21 mouse cellular contexts compared by ENCODE assay signal in the genomic region with DNA sequence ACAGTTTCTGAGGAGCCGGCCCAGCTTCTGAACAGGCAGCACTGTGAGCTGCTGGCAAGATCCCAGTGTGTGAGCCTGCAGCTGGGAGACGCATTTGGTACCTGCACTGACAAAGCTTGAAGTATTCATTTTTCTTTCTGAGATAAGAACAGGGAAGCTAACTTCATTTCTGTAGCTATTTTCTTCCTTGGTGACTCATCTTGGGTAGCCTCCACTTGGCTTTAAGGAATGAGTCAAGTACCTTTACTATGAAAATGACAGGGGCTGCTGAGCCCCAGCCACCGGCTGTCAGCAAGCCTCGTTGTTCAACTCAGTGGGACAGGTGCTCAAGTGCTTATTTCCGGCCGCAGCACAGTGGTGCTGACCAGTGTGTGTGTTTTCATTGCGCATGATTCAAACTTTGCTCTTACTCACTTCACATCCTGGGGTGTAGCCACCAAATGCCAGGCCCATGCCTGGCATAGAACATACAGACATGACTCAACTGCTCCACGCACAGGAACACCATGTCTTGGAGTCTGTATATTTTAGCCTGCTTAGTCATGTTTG. TPM values are rescaled to one million over a fixed set of nuclear protein-coding genes. Genes with fewer than 3 reads are reported as not detected.
A peak's percentile ranks its signal among the peaks of the same experiment; 100 is the strongest.
DNase-seq lines count a peak whose midpoint lies in the region; ATAC-seq and TF ChIP-seq lines count a peak whose summit lies in the region.
"Had no signal": no experiment of that assay in that cellular context is flagged by ENCODE, and none has a peak within 500 bp of the region (broad histone marks: within the 10 kb centered on the region; RNA-seq: fewer than 3 reads in every experiment).

No protein-coding gene starts in this region.

- ATAC-seq in lung, postnatal 0 days, result peak; percentile 92
- no peak for ATAC-seq in stomach, embryonic 15.5 days (ENCODE audit: insufficient read depth, low FRiP score, low read depth)
- no peak for ATAC-seq in liver, postnatal 0 days
- ATAC-seq in CD4-positive, CD25-positive, alpha-beta regulatory T cell, adult 4 months, result no peak
- ATAC-seq: forebrain, embryonic 15.5 days had no signal

- H3K27ac ChIP-seq in lung, postnatal 0 days (ENCODE audit: low read length), result peak overlapping the region; percentile 26; the same call in 1 of the 2 replicates
- peak overlapping the region; percentile 14; the same call in 1 of the 2 replicates for H3K27ac ChIP-seq in stomach, embryonic 15.5 days
- H3K27ac ChIP-seq in liver, postnatal 0 days (ENCODE audit: low read depth), result no peak overlapping the region
- H3K27ac ChIP-seq: forebrain, embryonic 15.5 days; hindbrain, embryonic 15.5 days; limb, embryonic 15.5 days; lung, embryonic 15.5 days; midbrain, embryonic 10.5 days had no signal

- no peaks in the 10 kb centered on the region for H3K27me3 ChIP-seq in lung, postnatal 0 days (replicated peaks; ENCODE audit: insufficient read depth, low read length)
- no peaks in the 10 kb centered on the region for H3K27me3 ChIP-seq in stomach, embryonic 15.5 days (replicated peaks)
- H3K27me3 ChIP-seq in liver, postnatal 0 days (ENCODE audit: insufficient read depth, low read length), result no peaks in the 10 kb centered on the region
- H3K27me3 ChIP-seq: forebrain, embryonic 15.5 days; heart, embryonic 12.5 days; hindbrain, embryonic 15.5 days; limb, embryonic 15.5 days; lung, embryonic 15.5 days had no signal

- no peaks in the 10 kb centered on the region for H3K9me3 ChIP-seq in lung, postnatal 0 days (ENCODE audit: low read length)
- H3K9me3 ChIP-seq in stomach, embryonic 15.5 days, result no peaks in the 10 kb centered on the region
- H3K9me3 ChIP-seq in liver, postnatal 0 days (ENCODE audit: low read length), result no peaks in the 10 kb centered on the region
- H3K9me3 ChIP-seq: forebrain, embryonic 15.5 days; G1E; heart, embryonic 12.5 days; hindbrain, embryonic 15.5 days; limb, embryonic 15.5 days; lung, embryonic 15.5 days; midbrain, embryonic 10.5 days had no signal

- no peak for TF ChIP-seq CTCF in lung, postnatal 0 days (IDR thresholded peaks at IDR 0.05)
- TF ChIP-seq CTCF in liver, postnatal 0 days (IDR thresholded peaks at IDR 0.05; ENCODE audit: low read depth), result no peak

- H3K4me1 ChIP-seq in lung, postnatal 0 days (ENCODE audit: insufficient read depth, low read depth, low read length), result no peaks in the 10 kb centered on the region
- H3K4me1 ChIP-seq in stomach, embryonic 15.5 days, result no peaks in the 10 kb centered on the region
- H3K4me1 ChIP-seq in liver, postnatal 0 days (ENCODE audit: insufficient read depth), result no peaks in the 10 kb centered on the region
- H3K4me1 ChIP-seq: forebrain, embryonic 15.5 days; limb, embryonic 15.5 days; lung, embryonic 15.5 days; midbrain, embryonic 10.5 days had no signal

- peak; percentile 97 for TF ChIP-seq EP300 in lung, postnatal 0 days (IDR thresholded peaks at IDR 0.05)
- TF ChIP-seq EP300 in liver, postnatal 0 days (IDR thresholded peaks at IDR 0.05; ENCODE audit: low read depth), result no peak

- DNase-seq in adrenal gland, adult 2 months, result peak; percentile 62
- DNase-seq in adrenal gland, postnatal 14 days, result no peak
- DNase-seq in lung, postnatal 0 days (ENCODE audit: low spot score), result peak; percentile 67
- no peak for DNase-seq in lung, postnatal 14 days
- peak; percentile 87 for DNase-seq in NIH3T3 (ENCODE audit: low read depth)
- DNase-seq in liver, postnatal 0 days, result no peak
- DNase-seq: B cell, adult 2 months; cerebellum, adult 8-10 months; gastrocnemius, postnatal 36 days; kidney, adult 11 months; kidney, postnatal 25 days; spleen, adult 18-20 months had no signal

- H3K9ac ChIP-seq in lung, postnatal 0 days (replicated peaks; ENCODE audit: low read depth), result no peak overlapping the region
- no peak overlapping the region for H3K9ac ChIP-seq in stomach, embryonic 15.5 days
- no peak overlapping the region for H3K9ac ChIP-seq in liver, postnatal 0 days (replicated peaks)
- H3K9ac ChIP-seq: forebrain, embryonic 15.5 days; heart, embryonic 12.5 days; hindbrain, embryonic 15.5 days; limb, embryonic 15.5 days; lung, embryonic 15.5 days had no signal

- no peak overlapping the region for H3K4me2 ChIP-seq in lung, postnatal 0 days (replicated peaks; ENCODE audit: low read depth, low read length)
- H3K4me2 ChIP-seq in stomach, embryonic 15.5 days, result no peak overlapping the region
- no peak overlapping the region for H3K4me2 ChIP-seq in liver, postnatal 0 days (ENCODE audit: low read depth, low read length)
- H3K4me2 ChIP-seq: forebrain, embryonic 15.5 days; heart, embryonic 12.5 days; hindbrain, embryonic 15.5 days; limb, embryonic 15.5 days; lung, embryonic 15.5 days had no signal

- no peak overlapping the region for H3K4me3 ChIP-seq in lung, postnatal 0 days (ENCODE audit: low read depth, low read length)
- no peak overlapping the region for H3K4me3 ChIP-seq in stomach, embryonic 15.5 days (replicated peaks)
- no peak overlapping the region for H3K4me3 ChIP-seq in liver, postnatal 0 days (ENCODE audit: low read depth, low read length)
- H3K4me3 ChIP-seq: forebrain, embryonic 15.5 days; heart, embryonic 12.5 days; hindbrain, embryonic 15.5 days; limb, embryonic 15.5 days; lung, embryonic 15.5 days; midbrain, embryonic 10.5 days had no signal

- no peaks in the 10 kb centered on the region for H3K36me3 ChIP-seq in lung, postnatal 0 days (ENCODE audit: insufficient read depth, low read length)
- no peaks in the 10 kb centered on the region for H3K36me3 ChIP-seq in stomach, embryonic 15.5 days
- H3K36me3 ChIP-seq in liver, postnatal 0 days (replicated peaks; ENCODE audit: insufficient read depth, low read length), result peaks cover 34% of the 10 kb centered on the region
- H3K36me3 ChIP-seq: heart, embryonic 12.5 days had no signal

- 58% methylated on average over 8 of the region's 8 CpGs for WGBS in lung, postnatal 0 days
- 89% methylated on average over 8 of the region's 8 CpGs for WGBS in stomach, embryonic 15.5 days
- 90% methylated on average over 8 of the region's 8 CpGs for WGBS in liver, postnatal 0 days (ENCODE audit: insufficient replicate concordance)

RNA-seq across cellular contexts. Expression of a gene that starts 50.4 kb away (rescaled TPM):
- total RNA-seq in adrenal gland, adult 2 months (2021), result not detected
- polyA plus RNA-seq in adrenal gland, adult 2 months (2012; rRNA removed), result 0.38 and 0.56 TPM in 2 replicates
- not detected in 2 replicates for total RNA-seq in adrenal gland, postnatal 14 days (2021)
- 0.21 and 0.33 TPM in 2 replicates for polyA plus RNA-seq in lung, postnatal 0 days (2015; fragmentation: Nextera tagmentation; extraction: Ambion mirVana)
- polyA plus RNA-seq in stomach, embryonic 15.5 days (2015; fragmentation: Nextera tagmentation; extraction: Ambion mirVana), result 0.28 and 0.80 TPM in 2 replicates
- polyA plus RNA-seq in liver, postnatal 0 days (2015; fragmentation: Nextera tagmentation; extraction: Ambion mirVana), result 0.11 TPM in 1 of 2 replicates, not detected in the other
- polyA plus RNA-seq in CD4-positive, CD25-positive, alpha-beta regulatory T cell, adult 4 months (2017; shearing (Covaris generic)), result not detected
- total RNA-seq: G1E; gastrocnemius, postnatal 36 days had no signal
- polyA plus RNA-seq: G1E; heart, embryonic 12.5 days had no signal

RNA-seq across cellular contexts. Expression of a gene that starts 55.3 kb away (rescaled TPM):
- under 1 TPM; 0.35 to 0.49 TPM for total RNA-seq in adrenal gland, adult 2 months (2021)
- polyA plus RNA-seq in adrenal gland, adult 2 months (2012; rRNA removed), result 0.37 and 0.44 TPM in 2 replicates
- 2.0 and 3.0 TPM in 2 replicates for total RNA-seq in adrenal gland, postnatal 14 days (2021)
- polyA plus RNA-seq in lung, postnatal 0 days (2015; fragmentation: Nextera tagmentation; extraction: Ambion mirVana), result 0.50 and 0.82 TPM in 2 replicates
- 7.8 and 9.7 TPM in 2 replicates for polyA plus RNA-seq in stomach, embryonic 15.5 days (2015; fragmentation: Nextera tagmentation; extraction: Ambion mirVana)
- polyA plus RNA-seq in liver, postnatal 0 days (2015; fragmentation: Nextera tagmentation; extraction: Ambion mirVana), result 2.5 and 3.0 TPM in 2 replicates
- polyA plus RNA-seq in CD4-positive, CD25-positive, alpha-beta regulatory T cell, adult 4 months (2017; shearing (Covaris generic)), result 1 to 10 TPM; 4.4 to 7.9 TPM

Comparison
In these comparisons a context has a peak if more than half of its experiments do, and no peak if none do; other contexts are left out.
1. DNase-seq: peak in adrenal gland, adult 2 months (single experiment), lung, postnatal 0 days (single experiment) and NIH3T3 (single experiment); none in adrenal gland, postnatal 14 days (single experiment), lung, postnatal 14 days (single experiment) and liver, postnatal 0 days (single experiment).